8 mouse cellular contexts compared by ENCODE assay signal in genomic region chr3:94581138-94581780, GRCm38 (mm10). TPM values are rescaled to one million over a fixed set of nuclear protein-coding genes. Genes with fewer than 3 reads are reported as not detected.
DNase-seq lines count a peak whose midpoint lies in the region; ATAC-seq and TF ChIP-seq lines count a peak whose summit lies in the region.

No protein-coding gene starts in this region.

- no peak for TF ChIP-seq POLR2A in brain, embryonic 14.5 days (IDR thresholded peaks at IDR 0.05; ENCODE audit: borderline replicate concordance, extremely low read depth, insufficient read depth, insufficient read length, poor library complexity, severe bottlenecking)

- no peaks in the 10 kb centered on the region for H3K36me3 ChIP-seq in forebrain, embryonic 15.5 days
- H3K36me3 ChIP-seq in limb, embryonic 15.5 days = no peaks in the 10 kb centered on the region
- no peaks in the 10 kb centered on the region for H3K36me3 ChIP-seq in neural tube, embryonic 15.5 days

- WGBS in forebrain, embryonic 15.5 days = 2% methylated on average over 16 of the region's 16 CpGs
- WGBS in limb, embryonic 15.5 days = 4% methylated on average over 16 of the region's 16 CpGs
- WGBS in neural tube, embryonic 15.5 days = 1% methylated on average over 16 of the region's 16 CpGs

- peak overlapping the region; percentile 93 for H3K27ac ChIP-seq in forebrain, embryonic 15.5 days (replicated peaks)
- H3K27ac ChIP-seq in limb, embryonic 15.5 days = peak overlapping the region; percentile 89; the same call in 1 of the 2 replicates
- peak overlapping the region; percentile 92 for H3K27ac ChIP-seq in neural tube, embryonic 15.5 days (replicated peaks)

- no peaks in the 10 kb centered on the region for H3K9me3 ChIP-seq in forebrain, embryonic 15.5 days
- no peaks in the 10 kb centered on the region for H3K9me3 ChIP-seq in limb, embryonic 15.5 days
- no peaks in the 10 kb centered on the region for H3K9me3 ChIP-seq in neural tube, embryonic 15.5 days (replicated peaks)

- peak; percentile 87 for DNase-seq in heart, adult 11 months
- no peak for DNase-seq in heart, adult 8-10 months (ENCODE audit: low spot score)
- peak; percentile 51 for DNase-seq in brain, embryonic 14.5 days (ENCODE audit: low read depth)
- DNase-seq in kidney, adult 18-20 months = peak; percentile 24

- no peaks in the 10 kb centered on the region for H3K27me3 ChIP-seq in forebrain, embryonic 15.5 days
- no peaks in the 10 kb centered on the region for H3K27me3 ChIP-seq in limb, embryonic 15.5 days
- no peaks in the 10 kb centered on the region for H3K27me3 ChIP-seq in neural tube, embryonic 15.5 days (replicated peaks)

- H3K4me1 ChIP-seq in forebrain, embryonic 15.5 days = peaks cover 34% of the 10 kb centered on the region
- peaks cover 18% of the 10 kb centered on the region for H3K4me1 ChIP-seq in limb, embryonic 15.5 days
- H3K4me1 ChIP-seq in neural tube, embryonic 15.5 days = peaks cover 24% of the 10 kb centered on the region

- H3K4me2 ChIP-seq in forebrain, embryonic 15.5 days (replicated peaks) = peak overlapping the region; percentile 82
- H3K4me2 ChIP-seq in limb, embryonic 15.5 days = peak overlapping the region; percentile 75
- peak overlapping the region; percentile 83 for H3K4me2 ChIP-seq in neural tube, embryonic 15.5 days

- H3K4me3 ChIP-seq in forebrain, embryonic 15.5 days = peak overlapping the region; percentile 91
- H3K4me3 ChIP-seq in limb, embryonic 15.5 days = peak overlapping the region; percentile 78
- H3K4me3 ChIP-seq in neural tube, embryonic 15.5 days (replicated peaks) = peak overlapping the region; percentile 73

- ATAC-seq in forebrain, embryonic 15.5 days (replicated peaks) = no peak
- no peak for ATAC-seq in limb, embryonic 15.5 days (ENCODE audit: insufficient number of reproducible peaks, low FRiP score, low TSS enrichment, low read depth)
- ATAC-seq in neural tube, embryonic 15.5 days (ENCODE audit: low FRiP score) = peak; percentile 5; the same call in 1 of the 2 replicates
- ATAC-seq in erythroid progenitor cell, adult 5-6 weeks (replicated peaks; ENCODE audit: low FRiP score, poor library complexity, severe bottlenecking) = no peak

- peak overlapping the region; percentile 92 for H3K9ac ChIP-seq in forebrain, embryonic 15.5 days (replicated peaks)
- peak overlapping the region; percentile 78 for H3K9ac ChIP-seq in limb, embryonic 15.5 days
- H3K9ac ChIP-seq in neural tube, embryonic 15.5 days (replicated peaks) = peak overlapping the region; percentile 89

- TF ChIP-seq CTCF in brain, embryonic 14.5 days (IDR thresholded peaks at IDR 0.05; ENCODE audit: borderline replicate concordance, extremely low read depth, insufficient read depth, insufficient read length) = no peak

RNA-seq across cellular contexts. Expression of gene Snx27, which starts 1.3 kb away (rescaled TPM):
- 10 to 100 TPM; 24.8 to 29.0 (median 27.0) TPM for total RNA-seq in heart, adult 8-10 months (2022)
- 34.0 and 45.1 TPM in 2 replicates for polyA plus RNA-seq in brain, embryonic 14.5 days (2012; rRNA removed)
- 81.1 and 86.6 TPM in 2 replicates for polyA plus RNA-seq in forebrain, embryonic 15.5 days (2015; fragmentation: Nextera tagmentation; extraction: Ambion mirVana)
- polyA plus RNA-seq in limb, embryonic 15.5 days (2015; fragmentation: Nextera tagmentation; extraction: Ambion mirVana) = 43.4 and 45.7 TPM in 2 replicates
- polyA plus RNA-seq in neural tube, embryonic 15.5 days (2015; fragmentation: Nextera tagmentation; extraction: Ambion mirVana) = 96.2 and 96.6 TPM in 2 replicates
- 14.8 and 27.2 TPM in 2 replicates for total RNA-seq in erythroid progenitor cell, adult 5-6 weeks (2015; ENCODE audit: low replicate concordance)
- 10.0 and 11.8 TPM in 2 replicates for total RNA-seq in erythroid progenitor cell, adult 5-6 weeks (2017; ENCODE audit: low replicate concordance)
